Mouse (Mus musculus): ENCODE measurements around the gene Myocd. TPM values are rescaled to one million over a fixed set of nuclear protein-coding genes. Genes with fewer than 3 reads are reported as not detected.

Myocd gene
- total RNA-seq, 2 experiments from 2014 or later: 106 to 112 TPM

GRCm38 (mm10) chr11:65226766-65227165, 43.0 kb downstream of the Myocd start:
- intact Hi-C loops (cut with DNase I): no loop called here
- DNase-seq: peak; percentile 25 to 37

- intact Hi-C loops (cut with DNase I): no loop called here
Measured at GRCm38 (mm10) chr11:65214954-65215629, 54.7 kb downstream of the Myocd start.

GRCm38 (mm10) chr11:65213806-65214205, 56.0 kb downstream of the Myocd start:
- no peak for DNase-seq
- intact Hi-C loops (cut with DNase I): no loop called here

More at GRCm38 (mm10) chr11:65214954-65215629, 54.7 kb downstream of the Myocd start:
- DNase-seq: peak; percentile 26 to 30

- intact Hi-C loops (cut with DNase I): no loop called here
- DNase-seq: no peak
Measured at GRCm38 (mm10) chr11:65211701-65212100, 58.1 kb downstream of the Myocd start.

- intact Hi-C loops (cut with DNase I): loop anchor here (5.0 kb wide), 1 partner anchor 93 kb away; no protein-coding TSS in a partner anchor
Measured at GRCm38 (mm10) chr11:65209441-65209840, 60.3 kb downstream of the Myocd start.

GRCm38 (mm10) chr11:65205306-65205705, 64.5 kb downstream of the Myocd start:
- intact Hi-C loops (cut with DNase I): loop anchor here (5.0 kb wide), 1 partner anchor 97 kb away; no protein-coding TSS in a partner anchor
- peak; percentile 52 to 69 for DNase-seq

More at GRCm38 (mm10) chr11:65209441-65209840, 60.3 kb downstream of the Myocd start:
- DNase-seq: peak; percentile 67 to 82

- no peak for DNase-seq
- intact Hi-C loops (cut with DNase I): loop anchor here (5.0 kb wide), 1 partner anchor 98 kb away; no protein-coding TSS in a partner anchor
Measured at GRCm38 (mm10) chr11:65204651-65205050, 65.1 kb downstream of the Myocd start.

GRCm38 (mm10) chr11:65203020-65203419, 66.8 kb downstream of the Myocd start:
- intact Hi-C loops (cut with DNase I): no loop called here
- DNase-seq: no peak

- DNase-seq: no peak
- intact Hi-C loops (cut with DNase I): no loop called here
Measured at GRCm38 (mm10) chr11:65202236-65202635, 67.6 kb downstream of the Myocd start.

- intact Hi-C loops (cut with DNase I): loop anchor here (5.0 kb wide), 2 partner anchors 64 to 434 kb away; no protein-coding TSS in a partner anchor
- no peak for DNase-seq
Measured at GRCm38 (mm10) chr11:65198026-65198425, 71.8 kb downstream of the Myocd start.

GRCm38 (mm10) chr11:65197280-65197679, 72.5 kb downstream of the Myocd start:
- DNase-seq: peak; percentile 75 to 84
- intact Hi-C loops (cut with DNase I): loop anchor here (2.0 to 5.0 kb wide), 3 partner anchors 65 to 482 kb away; no protein-coding TSS in a partner anchor

GRCm38 (mm10) chr11:65186974-65187373, 82.8 kb downstream of the Myocd start:
- DNase-seq: no peak
- intact Hi-C loops (cut with DNase I): no loop called here

- intact Hi-C loops (cut with DNase I): no loop called here
- no peak for DNase-seq
Measured at GRCm38 (mm10) chr11:65185114-65185513, 84.7 kb downstream of the Myocd start.

GRCm38 (mm10) chr11:65170121-65170750, 99.6 kb downstream of the Myocd start:
- no peak for DNase-seq
- intact Hi-C loops (cut with DNase I): no loop called here

GRCm38 (mm10) chr11:65162767-65163120, 107.0 kb downstream of the Myocd start, which contains the start of gene Arhgap44:
TSS of gene Arhgap44 (minus strand) at chr11:65162961.
- DNase-seq: peak; percentile 73 to 79
- intact Hi-C loops (cut with DNase I): loop anchor here (5.0 kb wide), 1 partner anchor 75 kb away; no protein-coding TSS in a partner anchor

GRCm38 (mm10) chr11:65161881-65162766, 107.7 kb downstream of the Myocd start:
- intact Hi-C loops (cut with DNase I): loop anchor here (5.0 kb wide), 1 partner anchor 75 kb away; no protein-coding TSS in a partner anchor
- DNase-seq: no peak

- intact Hi-C loops (cut with DNase I): loop anchor here (5.0 kb wide), 1 partner anchor 74 kb away; no protein-coding TSS in a partner anchor
- DNase-seq: no peak
Measured at GRCm38 (mm10) chr11:65160991-65161880, 108.6 kb downstream of the Myocd start.

GRCm38 (mm10) chr11:65159791-65160190, 110.0 kb downstream of the Myocd start, which contains the start of gene 1700086D15Rik:
TSS of gene 1700086D15Rik (minus strand) at chr11:65159891.
- no peak for DNase-seq
- intact Hi-C loops (cut with DNase I): loop anchor here (5.0 kb wide), 1 partner anchor 72 kb away; no protein-coding TSS in a partner anchor

GRCm38 (mm10) chr11:65158658-65158990, 111.2 kb downstream of the Myocd start:
- DNase-seq: no peak
- intact Hi-C loops (cut with DNase I): no loop called here

All from heart, postnatal 14 days (tissue).